Mouse (Mus musculus) liver, embryonic 14.5 days (tissue): ENCODE measurements at regions not wholly inside any gene's neighbourhood (a gene's known extent, or its start where the extent isn't known, plus 50 kb on each side); places are given as distances from the start of the nearest gene placed in this dataset.

Experiments used
- ATAC-seq: fragments of 200-750 bp; cut with Nextera tagmentation; 2 replicates; pipeline ENCODE4 v1.8.0; 2017; ENCODE audit warnings: moderate number of reproducible peaks, mild to moderate bottlenecking, moderate library complexity; ENCODE audit not compliant: insufficient read depth
- DNase-seq, 3 experiments: peaks; one replicate each; pipeline ENCODE4 v3.0.0-alpha.2; 2012 to 2013; ENCODE audit warnings: low read depth in 3 of 3, low spot score in 3 of 3
- H3K27ac ChIP-seq: fragments of 300-500 bp; sonication (generic); 2 replicates; pipeline ENCODE4 v1.5.1; 2014; ENCODE audit warnings: moderate library complexity, mild to moderate bottlenecking, control low read depth, inconsistent platforms
- H3K27me3 ChIP-seq: fragments of 300-500 bp; sonication (generic); 2 replicates; pipeline ENCODE4 v1.6.1; 2014; ENCODE audit warnings: mild to moderate bottlenecking, low read length, moderate library complexity; ENCODE audit not compliant: control insufficient read depth, insufficient read depth
- H3K36me3 ChIP-seq: fragments of 300-500 bp; sonication (generic); replicated peaks from 2 replicates; pipeline ENCODE4 v1.6.1; 2014; ENCODE audit warnings: low read depth; ENCODE audit not compliant: control insufficient read depth, insufficient read depth
- H3K4me1 ChIP-seq, 2 experiments: fragments of 200-500 bp in 1 of 2; fragments of 300-500 bp in 1 of 2; sonication (generic) in 1 of 2; replicated peaks; 2 replicates each; pipeline ENCODE4 v1.6.1; 2012 to 2014; ENCODE audit warnings: antibody characterized with exemption in 1 of 2, inconsistent platforms in 1 of 2, low read length in 1 of 2; ENCODE audit not compliant: control insufficient read depth in 2 of 2, insufficient read depth in 2 of 2
- H3K4me2 ChIP-seq: fragments of 300-500 bp; sonication (generic); 2 replicates; pipeline ENCODE4 v1.6.1; 2014; ENCODE audit warnings: low read depth, mild to moderate bottlenecking, control low read depth, moderate library complexity
- H3K4me3 ChIP-seq, 2 experiments: fragments of 200-500 bp in 1 of 2; fragments of 300-500 bp in 1 of 2; sonication (generic) in 1 of 2; 2 replicates each; pipeline ENCODE4 v1.5.1; 2012 to 2014; ENCODE audit warnings: low read depth in 2 of 2, low read length in 2 of 2, mild to moderate bottlenecking in 2 of 2, control low read depth in 1 of 2, inconsistent platforms in 1 of 2, moderate library complexity in 1 of 2; ENCODE audit not compliant: insufficient read depth in 1 of 2
- H3K9ac ChIP-seq: fragments of 300-500 bp; sonication (generic); replicated peaks from 2 replicates; pipeline ENCODE4 v1.6.1; 2014; ENCODE audit warnings: mild to moderate bottlenecking, control low read depth, moderate library complexity
- H3K9me3 ChIP-seq: fragments of 300-500 bp; sonication (generic); 2 replicates; pipeline ENCODE4 v1.6.1; 2016; ENCODE audit warnings: low read length, mixed read lengths; ENCODE audit not compliant: control insufficient read depth
- CTCF ChIP-seq: IDR thresholded peaks from 2 replicates; pipeline ENCODE4 v1.5.1; 2016; ENCODE audit warnings: antibody characterized with exemption, low read depth, control low read depth
- EP300 ChIP-seq: IDR thresholded peaks from 2 replicates; pipeline ENCODE4 v1.6.1; 2016; ENCODE audit warnings: antibody characterized with exemption, low read depth
- WGBS: fragments of 180-500 bp; shearing (Covaris S2); extraction: QIAGEN DNeasy Blood & Tissue Kit; methylation state at CpG from one replicate; pipeline ENCODE4 v1.1.7; 2014; ENCODE audit not compliant: insufficient replicate concordance; 5-methylcytosine and 5-hydroxymethylcytosine counted together

GRCm38 (mm10) chr10:39273426-39273825 lies 95.2 kb upstream of the Fyn start:
- no peak for TF ChIP-seq CTCF
- no peak for TF ChIP-seq EP300
- DNase-seq: no peak
- no peaks in the 10 kb centered on the region for H3K4me1 ChIP-seq
- H3K4me3 ChIP-seq: no peak overlapping the region
- H3K36me3 ChIP-seq: no peaks in the 10 kb centered on the region
- no peaks in the 10 kb centered on the region for H3K9me3 ChIP-seq
- no peak overlapping the region for H3K9ac ChIP-seq
- 45% methylated on average over 4 of the region's 4 CpGs for WGBS
- no peaks in the 10 kb centered on the region for H3K27me3 ChIP-seq
- H3K27ac ChIP-seq: no peak overlapping the region
- no peak overlapping the region for H3K4me2 ChIP-seq
- no peak for ATAC-seq

- DNase-seq (no peak), ATAC-seq (no peak)
- Histone ChIP-seq H3K27ac (no peak overlapping the region), H3K4me1 (no peaks in the 10 kb centered on the region), H3K4me2 (no peak overlapping the region), H3K4me3 (no peak overlapping the region), H3K9me3 (no peaks in the 10 kb centered on the region), H3K9ac (no peak overlapping the region), H3K27me3 (no peaks in the 10 kb centered on the region), H3K36me3 (no peaks in the 10 kb centered on the region)
- TF ChIP-seq CTCF (no peak), EP300 (no peak)
- WGBS: 56% methylated on average over 6 of the region's 6 CpGs
Observed at GRCm38 (mm10) chr10:39272387-39272949, 96.2 kb upstream of the Fyn start.

GRCm38 (mm10) chr10:39270406-39270805 lies 98.2 kb upstream of the Fyn start:
- H3K4me3 ChIP-seq: no peak overlapping the region
- no peaks in the 10 kb centered on the region for H3K9me3 ChIP-seq
- H3K27me3 ChIP-seq: no peaks in the 10 kb centered on the region
- H3K27ac ChIP-seq: no peak overlapping the region
- 61% methylated on average over 3 of the region's 3 CpGs for WGBS
- TF ChIP-seq CTCF (no peak), EP300 (no peak)
- 0 out of 4 replicates have a peak, but pooled peaks cover 0 to 2% of the 10 kb centered on the region in 2 experiments for H3K4me1 ChIP-seq
- ATAC-seq (no peak), DNase-seq (no peak)
- H3K4me2 ChIP-seq: no peak overlapping the region
- no peak overlapping the region for H3K9ac ChIP-seq
- H3K36me3 ChIP-seq: no peaks in the 10 kb centered on the region

DNA sequence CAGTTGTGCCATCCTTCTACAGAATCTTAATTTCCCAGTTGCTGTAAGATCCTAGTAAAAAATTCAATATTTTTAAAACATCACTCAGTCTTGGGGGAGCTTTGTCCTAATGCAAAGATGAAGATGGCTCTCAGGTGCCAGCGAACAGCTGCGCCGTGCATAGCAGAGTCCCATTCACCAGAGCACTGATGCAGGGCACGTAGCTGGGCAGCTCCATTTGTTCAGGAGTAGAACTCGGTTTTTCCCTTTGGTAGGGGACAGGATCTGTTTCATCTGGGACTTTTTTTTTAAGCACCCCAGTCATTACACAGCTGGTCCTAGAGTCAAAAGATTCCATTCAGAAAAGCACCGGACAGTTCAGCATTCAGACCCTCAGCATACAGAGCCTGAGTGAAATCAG lies 101.4 kb upstream of the Fyn start:
- no peak overlapping the region for H3K27ac ChIP-seq
- no peak overlapping the region for H3K4me2 ChIP-seq
- H3K4me3 ChIP-seq: no peak overlapping the region
- DNase-seq: no peak
- H3K9ac ChIP-seq: no peak overlapping the region
- TF ChIP-seq EP300 (no peak), CTCF (no peak)
- H3K36me3 ChIP-seq: no peaks in the 10 kb centered on the region
- H3K27me3 ChIP-seq: no peaks in the 10 kb centered on the region
- no peak for ATAC-seq
- 71% methylated on average over 6 of the region's 6 CpGs for WGBS
- H3K9me3 ChIP-seq: no peaks in the 10 kb centered on the region
- H3K4me1 ChIP-seq: 0 out of 4 replicates have a peak, but pooled peaks cover 0 to 2% of the 10 kb centered on the region in 2 experiments

DNA sequence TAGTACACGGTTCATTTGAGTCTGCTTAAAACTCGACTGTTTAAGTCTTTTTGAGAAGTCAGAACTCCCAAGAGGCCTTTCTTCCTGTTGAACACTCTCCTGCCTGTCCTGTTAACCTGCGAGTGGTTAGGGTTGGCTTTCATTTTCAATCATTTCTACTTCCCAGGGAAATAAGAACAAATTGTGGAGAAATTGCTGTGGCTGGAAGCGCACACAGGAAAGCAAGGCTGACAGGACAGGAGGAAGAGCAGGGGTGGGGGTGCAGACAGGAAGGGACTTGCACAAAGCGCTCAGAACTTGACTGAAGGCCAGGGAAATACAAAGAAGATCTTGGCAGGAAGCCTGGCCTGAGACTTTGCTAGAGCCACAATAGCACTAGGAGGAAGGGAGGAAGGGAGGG lies 102.2 kb upstream of the Fyn start:
- no peak overlapping the region for H3K9ac ChIP-seq
- no peak for ATAC-seq
- H3K36me3 ChIP-seq: no peaks in the 10 kb centered on the region
- 15% methylated on average over 5 of the region's 5 CpGs for WGBS
- no peaks in the 10 kb centered on the region for H3K27me3 ChIP-seq
- no peak overlapping the region for H3K4me3 ChIP-seq
- TF ChIP-seq EP300 (no peak), CTCF (no peak)
- H3K4me1 ChIP-seq: 0 out of 4 replicates have a peak, but pooled peaks cover 0 to 2% of the 10 kb centered on the region in 2 experiments
- H3K4me2 ChIP-seq: no peak overlapping the region
- H3K27ac ChIP-seq: no peak overlapping the region
- no peaks in the 10 kb centered on the region for H3K9me3 ChIP-seq
- DNase-seq: peak in 1 of 3 experiments; percentile 14
